Mouse (Mus musculus): ENCODE results near the gene Tsg101. TPM values are rescaled to one million over a fixed set of nuclear protein-coding genes. Genes with fewer than 3 reads are reported as not detected.

Gene Tsg101
- polyA plus RNA-seq, 1 experiment from 2014 or later: 311 TPM

- WGBS: 71% methylated on average over 7 of the region's 7 CpGs
- Histone ChIP-seq H3K27me3 (replicated peaks; ENCODE audit: control insufficient read depth, insufficient read depth, low read length) (no peaks in the 10 kb centered on the region), H3K9ac (ENCODE audit: low read depth, low read length) (no peak overlapping the region), H3K4me1 (ENCODE audit: control insufficient read depth, insufficient read depth, low read depth, low read length) (no peaks in the 10 kb centered on the region), H3K9me3 (ENCODE audit: control insufficient read depth, low read length) (no peaks in the 10 kb centered on the region), H3K4me2 (ENCODE audit: low read length) (no peak overlapping the region), H3K4me3 (ENCODE audit: low read length) (no peak overlapping the region), H3K27ac (ENCODE audit: low read depth, low read length) (no peak overlapping the region), H3K36me3 (ENCODE audit: control insufficient read depth, insufficient read depth, low read length) (peaks cover 32% of the 10 kb centered on the region)
- ATAC-seq: no peak
These were observed 63.8 kb downstream of the Tsg101 start for GRCm38 (mm10) chr7:46855866-46856560.

GRCm38 (mm10) chr7:46853365-46853764 is 66.4 kb downstream of the Tsg101 start:
- H3K27ac ChIP-seq (ENCODE audit: low read depth, low read length): no peak overlapping the region
- no peaks in the 10 kb centered on the region for H3K9me3 ChIP-seq (ENCODE audit: control insufficient read depth, low read length)
- WGBS: 89% methylated on average over 9 of the region's 9 CpGs
- ATAC-seq: no peak
- no peak overlapping the region for H3K9ac ChIP-seq (ENCODE audit: low read depth, low read length)
- no peaks in the 10 kb centered on the region for H3K27me3 ChIP-seq (replicated peaks; ENCODE audit: control insufficient read depth, insufficient read depth, low read length)
- H3K4me2 ChIP-seq (ENCODE audit: low read length): no peak overlapping the region
- H3K36me3 ChIP-seq (ENCODE audit: control insufficient read depth, insufficient read depth, low read length): peaks cover 48% of the 10 kb centered on the region
- H3K4me3 ChIP-seq (ENCODE audit: low read length): no peak overlapping the region
- no peaks in the 10 kb centered on the region for H3K4me1 ChIP-seq (ENCODE audit: control insufficient read depth, insufficient read depth, low read depth, low read length)

GRCm38 (mm10) chr7:46852666-46853065 is 67.1 kb downstream of the Tsg101 start:
- Histone ChIP-seq H3K36me3 (ENCODE audit: control insufficient read depth, insufficient read depth, low read length) (peaks cover 48% of the 10 kb centered on the region), H3K27me3 (replicated peaks; ENCODE audit: control insufficient read depth, insufficient read depth, low read length) (no peaks in the 10 kb centered on the region), H3K9ac (ENCODE audit: low read depth, low read length) (no peak overlapping the region), H3K4me3 (ENCODE audit: low read length) (no peak overlapping the region), H3K4me1 (ENCODE audit: control insufficient read depth, insufficient read depth, low read depth, low read length) (no peaks in the 10 kb centered on the region), H3K9me3 (ENCODE audit: control insufficient read depth, low read length) (no peaks in the 10 kb centered on the region), H3K4me2 (ENCODE audit: low read length) (no peak overlapping the region), H3K27ac (ENCODE audit: low read depth, low read length) (no peak overlapping the region)
- ATAC-seq: no peak
- WGBS: 94% methylated on average over 1 of the region's 1 CpGs

DNA sequence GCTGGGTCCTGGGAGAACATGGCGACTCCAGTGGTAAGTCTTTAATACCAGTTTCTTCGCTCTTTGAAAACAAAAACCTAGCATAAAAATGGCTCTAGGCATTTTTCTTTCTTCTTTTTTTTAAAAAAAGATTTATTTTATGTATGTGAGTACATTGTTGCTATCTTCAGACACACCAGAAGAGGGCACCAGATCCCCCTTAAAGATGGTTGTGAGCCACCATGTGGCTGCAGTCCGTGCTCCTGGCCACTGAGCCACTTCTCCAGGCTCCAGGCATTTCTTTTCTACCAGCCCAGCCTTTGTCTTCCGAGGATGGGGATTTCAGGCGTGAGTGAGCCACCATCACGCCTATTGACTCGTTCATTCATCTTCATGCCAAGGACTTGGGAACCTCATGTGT is 68.7 kb downstream of the Tsg101 start:
- ATAC-seq: no peak
- H3K4me1 ChIP-seq (ENCODE audit: control insufficient read depth, insufficient read depth, low read depth, low read length): peaks cover 5% of the 10 kb centered on the region
- H3K9ac ChIP-seq (ENCODE audit: low read depth, low read length): no peak overlapping the region
- H3K9me3 ChIP-seq (ENCODE audit: control insufficient read depth, low read length): no peaks in the 10 kb centered on the region
- H3K27me3 ChIP-seq (replicated peaks; ENCODE audit: control insufficient read depth, insufficient read depth, low read length): no peaks in the 10 kb centered on the region
- H3K4me3 ChIP-seq (ENCODE audit: low read length): no peak overlapping the region
- no peak overlapping the region for H3K27ac ChIP-seq (ENCODE audit: low read depth, low read length)
- H3K4me2 ChIP-seq (ENCODE audit: low read length): no peak overlapping the region
- H3K36me3 ChIP-seq (ENCODE audit: control insufficient read depth, insufficient read depth, low read length): peaks cover 48% of the 10 kb centered on the region
- WGBS: 44% methylated on average over 7 of the region's 7 CpGs

DNA sequence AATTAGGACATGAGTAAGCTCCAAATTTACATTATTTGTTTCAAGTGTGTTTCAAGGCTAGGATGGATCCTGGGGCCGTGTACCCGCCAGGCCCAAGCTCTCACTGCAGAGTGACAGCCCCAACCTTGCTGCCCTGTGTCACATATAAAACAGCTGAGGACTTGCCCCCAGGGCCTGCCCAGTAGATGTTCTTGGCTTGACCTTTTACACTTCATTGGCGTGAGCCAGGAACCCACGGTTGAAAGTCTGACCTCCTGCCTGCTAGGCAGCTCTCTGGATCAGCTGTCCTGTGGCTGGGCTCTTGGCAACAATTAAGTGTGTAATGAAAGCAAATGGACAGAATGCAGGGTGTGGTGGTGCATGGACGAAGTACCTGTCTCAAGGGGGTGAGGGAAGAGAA is 70.5 kb downstream of the Tsg101 start:
- peaks cover 8% of the 10 kb centered on the region for H3K4me1 ChIP-seq (ENCODE audit: control insufficient read depth, insufficient read depth, low read depth, low read length)
- no peak overlapping the region for H3K27ac ChIP-seq (ENCODE audit: low read depth, low read length)
- no peak for ATAC-seq
- no peaks in the 10 kb centered on the region for H3K9me3 ChIP-seq (ENCODE audit: control insufficient read depth, low read length)
- no peaks in the 10 kb centered on the region for H3K27me3 ChIP-seq (replicated peaks; ENCODE audit: control insufficient read depth, insufficient read depth, low read length)
- H3K36me3 ChIP-seq (ENCODE audit: control insufficient read depth, insufficient read depth, low read length): peaks cover 45% of the 10 kb centered on the region
- no peak overlapping the region for H3K9ac ChIP-seq (ENCODE audit: low read depth, low read length)
- no peak overlapping the region for H3K4me3 ChIP-seq (ENCODE audit: low read length)
- 71% methylated on average over 5 of the region's 5 CpGs for WGBS
- no peak overlapping the region for H3K4me2 ChIP-seq (ENCODE audit: low read length)

DNA sequence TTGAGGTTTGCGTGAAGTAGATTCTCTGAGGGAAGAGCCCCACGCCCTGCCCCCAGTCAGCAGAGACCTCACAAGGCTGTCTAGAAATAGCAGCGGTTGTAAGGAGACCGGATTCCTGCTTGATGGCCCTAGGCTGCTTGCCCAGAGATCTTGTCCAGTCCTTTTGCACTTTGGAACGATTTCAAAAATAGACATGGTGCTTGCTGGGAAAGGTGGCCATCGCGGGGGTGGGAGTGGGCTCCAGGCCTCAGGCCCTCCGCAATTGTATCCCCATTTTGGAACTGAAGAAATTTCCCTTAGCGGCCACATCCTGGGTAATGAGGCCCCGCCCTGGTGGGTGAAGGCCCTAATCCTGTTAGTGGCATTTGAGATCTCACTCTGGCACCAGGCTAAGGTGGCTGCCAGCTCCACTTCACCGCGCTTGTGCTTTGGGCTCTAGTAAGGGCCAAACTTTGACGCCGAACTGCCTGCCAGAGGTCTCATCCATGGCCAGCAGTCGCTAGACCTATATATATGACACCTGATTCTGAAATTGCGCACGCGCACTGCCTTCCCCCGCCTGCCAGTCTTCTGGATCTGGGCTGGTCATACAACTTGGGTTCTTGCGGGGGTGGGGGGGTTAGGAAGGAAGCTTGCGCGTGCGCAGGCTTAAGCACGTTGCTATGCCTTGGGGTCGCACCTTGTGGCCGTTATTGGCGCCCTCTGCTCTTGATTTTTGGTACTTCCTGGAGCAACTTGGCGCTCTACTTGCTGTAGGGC is 73.1 kb downstream of the Tsg101 start:
- H3K36me3 ChIP-seq (ENCODE audit: control insufficient read depth, insufficient read depth, low read length): peaks cover 22% of the 10 kb centered on the region
- H3K4me1 ChIP-seq (ENCODE audit: control insufficient read depth, insufficient read depth, low read depth, low read length): peaks cover 8% of the 10 kb centered on the region
- peak overlapping the region; percentile 89 for H3K4me2 ChIP-seq (ENCODE audit: low read length)
- no peaks in the 10 kb centered on the region for H3K27me3 ChIP-seq (replicated peaks; ENCODE audit: control insufficient read depth, insufficient read depth, low read length)
- no peaks in the 10 kb centered on the region for H3K9me3 ChIP-seq (ENCODE audit: control insufficient read depth, low read length)
- peak overlapping the region; percentile 92 for H3K27ac ChIP-seq (ENCODE audit: low read depth, low read length)
- peak overlapping the region; percentile 95 for H3K9ac ChIP-seq (ENCODE audit: low read depth, low read length)
- ATAC-seq: peak; percentile 72
- WGBS: 1% methylated on average over 28 of the region's 28 CpGs
- peak overlapping the region; percentile 89 for H3K4me3 ChIP-seq (ENCODE audit: low read length)

DNA sequence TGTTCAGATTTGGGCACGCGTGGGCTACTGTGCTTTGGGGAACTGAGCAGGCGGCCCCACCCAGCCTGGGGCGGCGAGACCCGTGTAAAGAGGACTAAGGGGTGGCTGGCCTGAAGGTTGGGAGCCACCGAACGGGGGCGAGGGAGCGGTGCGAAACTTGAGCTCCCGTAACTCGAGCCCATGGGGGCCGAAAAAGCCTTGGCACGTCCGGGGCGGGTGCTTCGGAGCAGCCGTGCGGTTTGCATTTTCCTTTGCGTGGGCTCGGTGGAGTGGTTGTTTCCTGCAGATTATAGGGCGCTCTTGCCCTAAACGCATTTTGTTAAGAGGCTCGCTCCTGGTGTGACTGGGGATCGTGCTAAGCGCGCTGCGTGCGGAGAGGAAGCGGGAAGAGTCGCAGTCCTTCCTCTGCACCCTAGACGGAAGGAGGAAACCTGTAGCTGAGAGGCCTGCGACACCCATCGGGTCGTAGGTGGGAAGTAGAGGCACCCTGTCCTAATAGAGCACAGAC is 73.7 kb downstream of the Tsg101 start:
- peak overlapping the region; percentile 95 for H3K9ac ChIP-seq (ENCODE audit: low read depth, low read length)
- H3K27ac ChIP-seq (ENCODE audit: low read depth, low read length): peak overlapping the region; percentile 92
- peak overlapping the region; percentile 89 for H3K4me3 ChIP-seq (ENCODE audit: low read length)
- under 1% methylated on average over 35 of the region's 36 CpGs for WGBS
- peak overlapping the region; percentile 89 for H3K4me2 ChIP-seq (ENCODE audit: low read length)
- H3K4me1 ChIP-seq (ENCODE audit: control insufficient read depth, insufficient read depth, low read depth, low read length): peaks cover 8% of the 10 kb centered on the region
- peaks cover 16% of the 10 kb centered on the region for H3K36me3 ChIP-seq (ENCODE audit: control insufficient read depth, insufficient read depth, low read length)
- H3K9me3 ChIP-seq (ENCODE audit: control insufficient read depth, low read length): no peaks in the 10 kb centered on the region
- ATAC-seq: peak; percentile 50
- H3K27me3 ChIP-seq (replicated peaks; ENCODE audit: control insufficient read depth, insufficient read depth, low read length): no peaks in the 10 kb centered on the region

DNA sequence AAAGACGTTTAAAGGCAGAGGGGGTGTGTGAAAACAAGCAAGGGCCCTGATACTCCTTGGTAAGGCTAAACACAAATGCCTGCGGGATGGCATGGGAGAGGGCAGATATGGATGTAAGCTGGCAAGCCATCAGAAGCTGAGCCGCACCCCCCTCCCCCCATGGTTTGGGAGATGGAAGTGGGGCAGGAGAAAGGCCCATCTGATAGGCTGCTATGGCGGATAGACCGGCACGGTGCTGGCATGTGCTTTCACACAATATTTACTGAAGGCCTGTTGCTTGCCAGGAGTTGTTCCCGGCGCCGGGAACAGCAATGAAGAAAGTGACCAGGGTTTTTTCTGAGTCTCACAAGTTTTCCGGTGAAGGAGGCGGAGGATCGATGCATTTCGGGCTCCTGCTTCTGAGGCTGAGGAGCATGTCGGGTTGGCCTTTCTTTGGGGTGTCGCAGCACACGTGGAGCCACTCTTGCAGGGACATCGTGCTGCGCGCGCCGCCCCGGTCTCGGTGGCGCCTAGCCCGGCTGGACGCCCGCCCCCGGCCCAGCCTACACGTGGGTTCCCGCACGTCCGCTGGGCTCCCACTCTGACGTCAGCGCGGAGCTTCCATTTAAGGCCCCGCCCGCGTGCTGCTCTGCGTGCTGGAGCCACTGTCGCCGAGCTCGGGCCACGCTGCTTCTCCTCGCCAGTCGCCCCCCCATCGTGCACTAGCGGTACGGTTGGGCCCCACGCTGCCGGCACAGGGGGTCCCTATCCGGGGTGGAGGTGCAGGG is 74.4 kb downstream of the Tsg101 start:
- peak overlapping the region; percentile 92 for H3K27ac ChIP-seq (ENCODE audit: low read depth, low read length)
- ATAC-seq: peak; percentile 90

DNA sequence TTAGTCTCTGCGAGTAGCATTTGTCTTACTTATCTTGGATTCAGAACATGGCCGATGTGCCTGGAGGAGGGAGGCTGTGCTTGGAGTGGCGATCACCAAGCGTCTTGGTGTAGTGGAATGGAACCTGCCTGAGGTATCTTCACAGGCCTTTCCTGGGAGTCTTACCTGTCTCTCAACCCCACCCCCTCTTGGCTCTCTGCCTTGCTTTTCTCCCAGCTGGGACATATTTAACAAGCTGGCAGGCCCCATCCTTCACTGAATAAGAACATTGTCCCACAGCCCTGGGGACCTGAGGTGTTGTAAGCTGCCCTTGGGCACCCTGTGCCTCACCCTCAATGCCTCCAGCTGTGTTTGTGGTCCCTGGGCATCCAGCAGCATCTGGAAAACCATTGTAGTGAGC is 76.2 kb downstream of the Tsg101 start:
- H3K9me3 ChIP-seq (ENCODE audit: control insufficient read depth, low read length): no peaks in the 10 kb centered on the region
- H3K27ac ChIP-seq (ENCODE audit: low read depth, low read length): no peak overlapping the region
- H3K9ac ChIP-seq (ENCODE audit: low read depth, low read length): no peak overlapping the region
- no peaks in the 10 kb centered on the region; the same call in 1 of the 2 replicates for H3K27me3 ChIP-seq (replicated peaks; ENCODE audit: control insufficient read depth, insufficient read depth, low read length)
- no peak overlapping the region for H3K4me3 ChIP-seq (ENCODE audit: low read length)
- 82% methylated on average over 4 of the region's 4 CpGs for WGBS
- H3K4me2 ChIP-seq (ENCODE audit: low read length): no peak overlapping the region
- ATAC-seq: no peak
- H3K36me3 ChIP-seq (ENCODE audit: control insufficient read depth, insufficient read depth, low read length): peaks cover under 1% of the 10 kb centered on the region; the same call in 1 of the 2 replicates
- H3K4me1 ChIP-seq (ENCODE audit: control insufficient read depth, insufficient read depth, low read depth, low read length): peaks cover 19% of the 10 kb centered on the region

More for the DNA sequence above, 74.4 kb downstream of the Tsg101 start:
- H3K4me2 ChIP-seq (ENCODE audit: low read length): peak overlapping the region; percentile 89
- peak overlapping the region; percentile 95 for H3K9ac ChIP-seq (ENCODE audit: low read depth, low read length)
- H3K27me3 ChIP-seq (replicated peaks; ENCODE audit: control insufficient read depth, insufficient read depth, low read length): no peaks in the 10 kb centered on the region
- peak overlapping the region; percentile 89 for H3K4me3 ChIP-seq (ENCODE audit: low read length)
- no peaks in the 10 kb centered on the region for H3K9me3 ChIP-seq (ENCODE audit: control insufficient read depth, low read length)
- whole genome bisulfite sequencing: under 1% methylated on average over 50 of the region's 51 CpGs
- H3K4me1 ChIP-seq (ENCODE audit: control insufficient read depth, insufficient read depth, low read depth, low read length): peaks cover 8% of the 10 kb centered on the region
- peaks cover 13% of the 10 kb centered on the region for H3K36me3 ChIP-seq (ENCODE audit: control insufficient read depth, insufficient read depth, low read length)

All from hindbrain, embryonic 16.5 days (tissue).